Mouse (Mus musculus): ENCODE data around the gene Ccno. TPM values are rescaled to one million over a fixed set of nuclear protein-coding genes. Genes with fewer than 3 reads are reported as not detected.

Gene Ccno
- 0.20 and 0.65 TPM in 2 replicates for total RNA-seq (2014; rRNA removed)
- polyA plus RNA-seq (2012; rRNA removed) = 0.70 and 1.7 TPM in 2 replicates

DNA sequence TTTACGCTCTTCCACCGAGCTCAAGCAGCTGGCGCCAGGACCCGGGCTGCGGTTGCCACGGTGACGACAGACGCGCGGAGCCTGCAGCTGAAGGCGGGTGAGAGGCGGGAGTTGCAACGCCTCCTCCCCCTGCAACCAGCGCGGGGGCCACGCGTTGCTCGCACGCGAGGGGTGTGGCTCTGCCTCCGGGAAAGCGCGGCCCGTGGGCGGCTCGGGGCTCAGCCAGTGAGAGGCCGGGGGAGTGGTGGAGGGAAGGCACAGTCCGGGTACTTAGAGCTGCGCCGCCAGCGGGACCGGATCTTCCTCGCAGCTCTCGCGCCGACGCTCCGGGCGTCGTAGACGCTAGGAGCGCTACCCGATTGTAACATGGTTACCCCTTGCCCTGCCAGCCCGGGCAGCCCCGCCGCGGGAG is at the start of gene Ccno:
Ccno (plus strand) TSS at position 271 of the 412 bp plus-strand sequence.
- H3K27me3 ChIP-seq (ENCODE audit: control insufficient read depth, insufficient read depth, low read length) = peaks cover 14% of the 10 kb centered on the region; the same call in 1 of the 2 replicates
- peak within 1 kb of the TSS; percentile 73 for H3K9ac ChIP-seq (ENCODE audit: low read depth, low read length)
- no peaks in the 10 kb centered on the region for H3K79me2 ChIP-seq (ENCODE audit: control insufficient read depth, insufficient read depth, low read length)
- no peaks in the 10 kb centered on the region for H3K36me3 ChIP-seq (ENCODE audit: control insufficient read depth, insufficient read depth, low read length)
- peak within 1 kb of the TSS; percentile 20 for H3K27ac ChIP-seq (replicated peaks; ENCODE audit: insufficient read depth, low read depth, low read length)
- peak within 1 kb of the TSS; percentile 75 for H3K4me3 ChIP-seq (ENCODE audit: insufficient read depth, low read depth, low read length)
- 0 out of 2 replicates have a peak, but pooled peaks have one; percentile 22 for TF ChIP-seq CTCF (IDR thresholded peaks at IDR 0.05; ENCODE audit: low read depth, low read length)
- TF ChIP-seq POLR2A (IDR thresholded peaks at IDR 0.05; ENCODE audit: extremely low read depth, insufficient read depth, low read length) = peak; percentile 95
- WGBS = under 1% methylated on average over 47 of the region's 47 CpGs
- peaks cover 4% of the 10 kb centered on the region; the same call in 1 of the 2 replicates for H3K4me1 ChIP-seq (ENCODE audit: control insufficient read depth, insufficient read depth, low read length)
- peak; percentile 89 for DNase-seq (ENCODE audit: extremely low read depth, low read depth, low spot score)

DNA sequence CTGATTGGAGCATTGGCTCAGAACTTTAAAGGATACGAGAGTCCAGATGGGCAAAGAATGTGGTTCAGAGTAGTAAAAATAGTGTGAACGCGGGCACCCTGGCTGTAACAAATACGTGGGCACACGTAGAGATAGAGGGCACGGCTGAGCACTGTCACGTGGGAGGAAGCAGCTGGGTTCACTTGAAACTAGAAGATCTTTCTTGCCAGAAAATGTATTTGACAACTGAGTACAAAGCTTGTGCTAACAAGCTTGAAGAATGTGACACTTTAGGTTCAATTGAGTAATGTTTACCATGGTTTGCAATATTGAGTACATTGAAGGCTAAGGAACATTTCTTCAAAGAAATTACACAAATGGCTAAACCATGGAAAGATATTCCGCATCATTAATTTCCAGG is 49.5 kb upstream of the Ccno start:
- 93% methylated on average over 8 of the region's 8 CpGs for WGBS
- H3K4me3 ChIP-seq (ENCODE audit: insufficient read depth, low read depth, low read length) = no peak overlapping the region
- TF ChIP-seq CTCF (IDR thresholded peaks at IDR 0.05; ENCODE audit: low read depth, low read length) = no peak
- no peak for TF ChIP-seq POLR2A (IDR thresholded peaks at IDR 0.05; ENCODE audit: extremely low read depth, insufficient read depth, low read length)
- no peak overlapping the region for H3K9ac ChIP-seq (ENCODE audit: low read depth, low read length)
- no peaks in the 10 kb centered on the region for H3K27me3 ChIP-seq (ENCODE audit: control insufficient read depth, insufficient read depth, low read length)
- no peaks in the 10 kb centered on the region for H3K4me1 ChIP-seq (ENCODE audit: control insufficient read depth, insufficient read depth, low read length)
- no peak for DNase-seq (ENCODE audit: extremely low read depth, low read depth, low spot score)
- H3K36me3 ChIP-seq (ENCODE audit: control insufficient read depth, insufficient read depth, low read length) = peaks cover 33% of the 10 kb centered on the region
- H3K79me2 ChIP-seq (ENCODE audit: control insufficient read depth, insufficient read depth, low read length) = no peaks in the 10 kb centered on the region
- H3K27ac ChIP-seq (replicated peaks; ENCODE audit: insufficient read depth, low read depth, low read length) = no peak overlapping the region

DNA sequence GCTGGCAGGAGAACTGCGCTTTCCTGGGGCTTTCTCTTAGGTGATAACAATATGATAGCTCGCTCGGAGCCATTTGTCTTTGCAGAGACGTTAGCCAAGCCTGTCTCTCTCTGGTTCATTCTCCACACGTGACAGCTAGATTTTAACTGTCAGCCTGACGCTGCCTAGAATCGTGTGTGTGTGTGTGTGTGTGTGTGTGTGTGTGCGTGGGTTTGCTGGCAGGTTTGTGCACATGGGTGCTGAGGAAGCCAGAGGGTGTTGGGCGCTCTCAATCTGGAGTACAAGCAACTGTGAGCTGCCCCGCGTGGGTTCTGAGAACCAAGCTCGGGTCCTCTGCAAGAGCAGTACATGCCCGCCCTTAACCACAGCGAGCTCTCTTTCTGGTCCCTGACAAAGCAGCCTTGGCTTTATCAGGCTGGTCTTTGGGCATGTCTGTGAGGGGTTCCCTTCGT is 45.7 kb upstream of the Ccno start:
- Histone ChIP-seq H3K79me2 (ENCODE audit: control insufficient read depth, insufficient read depth, low read length) (no peaks in the 10 kb centered on the region), H3K27me3 (ENCODE audit: control insufficient read depth, insufficient read depth, low read length) (no peaks in the 10 kb centered on the region), H3K4me1 (ENCODE audit: control insufficient read depth, insufficient read depth, low read length) (no peaks in the 10 kb centered on the region), H3K4me3 (ENCODE audit: insufficient read depth, low read depth, low read length) (no peak overlapping the region), H3K36me3 (ENCODE audit: control insufficient read depth, insufficient read depth, low read length) (peaks cover 44% of the 10 kb centered on the region), H3K9ac (ENCODE audit: low read depth, low read length) (no peak overlapping the region), H3K27ac (replicated peaks; ENCODE audit: insufficient read depth, low read depth, low read length) (no peak overlapping the region)
- TF ChIP-seq CTCF (IDR thresholded peaks at IDR 0.05; ENCODE audit: low read depth, low read length) (no peak), POLR2A (IDR thresholded peaks at IDR 0.05; ENCODE audit: extremely low read depth, insufficient read depth, low read length) (no peak)
- 77% methylated on average over 15 of the region's 15 CpGs for WGBS
- DNase-seq (ENCODE audit: extremely low read depth, low read depth, low spot score) = no peak

DNA sequence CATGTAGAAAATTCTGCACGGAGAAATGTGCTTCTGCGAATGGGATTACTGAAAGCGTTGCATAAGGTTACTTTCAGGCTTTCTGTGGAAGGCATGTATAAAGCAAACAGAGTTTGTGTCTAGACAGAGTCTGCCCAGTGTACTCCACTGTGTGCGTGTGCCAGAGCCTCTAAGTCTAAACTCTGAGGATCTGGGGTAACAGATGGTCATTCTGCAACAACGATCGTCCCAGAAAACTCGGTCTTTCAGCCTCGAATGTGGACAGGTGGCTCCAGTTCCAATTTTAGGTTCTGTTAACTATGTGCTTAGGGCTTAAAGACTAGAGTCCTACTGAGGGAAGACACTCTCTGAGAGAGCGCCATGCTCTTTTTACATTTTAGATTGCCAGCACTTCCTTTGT is 42.3 kb upstream of the Ccno start:
- no peaks in the 10 kb centered on the region for H3K27me3 ChIP-seq (ENCODE audit: control insufficient read depth, insufficient read depth, low read length)
- no peak for DNase-seq (ENCODE audit: extremely low read depth, low read depth, low spot score)
- no peaks in the 10 kb centered on the region for H3K4me1 ChIP-seq (ENCODE audit: control insufficient read depth, insufficient read depth, low read length)
- no peak for TF ChIP-seq CTCF (IDR thresholded peaks at IDR 0.05; ENCODE audit: low read depth, low read length)
- no peak for TF ChIP-seq POLR2A (IDR thresholded peaks at IDR 0.05; ENCODE audit: extremely low read depth, insufficient read depth, low read length)
- H3K36me3 ChIP-seq (ENCODE audit: control insufficient read depth, insufficient read depth, low read length) = peaks cover 53% of the 10 kb centered on the region
- no peaks in the 10 kb centered on the region for H3K79me2 ChIP-seq (ENCODE audit: control insufficient read depth, insufficient read depth, low read length)
- no peak overlapping the region for H3K9ac ChIP-seq (ENCODE audit: low read depth, low read length)
- no peak overlapping the region for H3K4me3 ChIP-seq (ENCODE audit: insufficient read depth, low read depth, low read length)
- H3K27ac ChIP-seq (replicated peaks; ENCODE audit: insufficient read depth, low read depth, low read length) = no peak overlapping the region
- WGBS = 97% methylated on average over 9 of the region's 9 CpGs

DNA sequence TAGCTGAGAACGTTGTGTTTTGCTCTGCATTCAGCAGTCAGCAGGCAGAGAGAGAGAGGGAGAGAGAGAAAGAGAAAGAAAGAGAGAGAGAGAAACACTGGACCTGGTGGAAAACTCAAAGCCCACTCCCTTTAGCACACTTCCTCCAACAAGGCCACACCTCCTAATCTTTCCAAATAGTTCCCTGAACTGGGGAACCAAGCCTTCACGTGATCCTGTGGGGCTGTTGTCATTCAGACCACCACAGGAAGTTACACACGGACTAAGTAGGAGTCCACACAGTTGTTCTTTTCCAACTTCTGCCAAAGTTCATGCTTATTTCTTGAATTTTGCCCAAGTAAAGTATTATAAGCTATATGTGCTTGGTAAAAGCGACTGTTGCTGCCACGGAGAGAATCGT is 41.7 kb upstream of the Ccno start:
- Histone ChIP-seq H3K4me3 (ENCODE audit: insufficient read depth, low read depth, low read length) (no peak overlapping the region), H3K27me3 (ENCODE audit: control insufficient read depth, insufficient read depth, low read length) (no peaks in the 10 kb centered on the region), H3K79me2 (ENCODE audit: control insufficient read depth, insufficient read depth, low read length) (no peaks in the 10 kb centered on the region), H3K9ac (ENCODE audit: low read depth, low read length) (no peak overlapping the region), H3K27ac (replicated peaks; ENCODE audit: insufficient read depth, low read depth, low read length) (no peak overlapping the region), H3K36me3 (ENCODE audit: control insufficient read depth, insufficient read depth, low read length) (peaks cover 53% of the 10 kb centered on the region), H3K4me1 (ENCODE audit: control insufficient read depth, insufficient read depth, low read length) (no peaks in the 10 kb centered on the region)
- TF ChIP-seq CTCF (IDR thresholded peaks at IDR 0.05; ENCODE audit: low read depth, low read length) = no peak
- TF ChIP-seq POLR2A (IDR thresholded peaks at IDR 0.05; ENCODE audit: extremely low read depth, insufficient read depth, low read length) = no peak
- DNase-seq (ENCODE audit: extremely low read depth, low read depth, low spot score) = no peak
- WGBS = 85% methylated on average over 6 of the region's 6 CpGs

DNA sequence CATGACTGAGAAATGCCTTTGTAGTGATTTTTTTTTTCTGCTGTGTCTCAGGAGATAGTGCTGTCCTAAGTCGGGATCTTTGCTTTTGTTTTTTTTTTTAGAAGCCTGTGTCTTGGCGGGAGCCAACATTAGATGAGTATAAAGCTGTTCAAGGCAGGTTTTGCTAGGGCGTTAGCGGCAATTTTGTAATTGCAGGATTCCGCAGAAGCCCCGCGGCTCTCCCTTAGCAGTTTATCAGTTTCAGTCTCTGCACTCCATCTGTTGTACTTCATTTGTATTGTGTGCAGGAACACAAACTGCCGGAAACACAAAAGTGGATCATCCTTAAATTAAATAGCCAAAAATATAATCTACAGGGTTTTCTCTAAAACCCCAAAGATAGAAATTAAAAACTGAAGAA is 33.5 kb upstream of the Ccno start:
- no peaks in the 10 kb centered on the region for H3K4me1 ChIP-seq (ENCODE audit: control insufficient read depth, insufficient read depth, low read length)
- peaks cover 52% of the 10 kb centered on the region for H3K36me3 ChIP-seq (ENCODE audit: control insufficient read depth, insufficient read depth, low read length)
- no peak overlapping the region for H3K27ac ChIP-seq (replicated peaks; ENCODE audit: insufficient read depth, low read depth, low read length)
- TF ChIP-seq CTCF (IDR thresholded peaks at IDR 0.05; ENCODE audit: low read depth, low read length) (no peak), POLR2A (IDR thresholded peaks at IDR 0.05; ENCODE audit: extremely low read depth, insufficient read depth, low read length) (no peak)
- H3K4me3 ChIP-seq (ENCODE audit: insufficient read depth, low read depth, low read length) = no peak overlapping the region
- H3K79me2 ChIP-seq (ENCODE audit: control insufficient read depth, insufficient read depth, low read length) = no peaks in the 10 kb centered on the region
- H3K27me3 ChIP-seq (ENCODE audit: control insufficient read depth, insufficient read depth, low read length) = no peaks in the 10 kb centered on the region
- no peak overlapping the region for H3K9ac ChIP-seq (ENCODE audit: low read depth, low read length)
- DNase-seq (ENCODE audit: extremely low read depth, low read depth, low spot score) = no peak
- 95% methylated on average over 8 of the region's 8 CpGs for WGBS
